Mouse (Mus musculus) brain, embryonic 14.5 days (tissue): ENCODE measurements at regions not wholly inside any gene's neighbourhood (a gene's known extent, or its start where the extent isn't known, plus 50 kb on each side); places are given as distances from the start of the nearest gene placed in this dataset.

Source experiments
- CTCF ChIP-seq: fragments of 200-500 bp; IDR thresholded peaks from 2 replicates; pipeline ENCODE4 v1.5.1; 2012; ENCODE audit warnings: inconsistent platforms, mild to moderate bottlenecking, moderate library complexity, borderline replicate concordance; ENCODE audit not compliant: insufficient read depth, insufficient read length; ENCODE audit errors: extremely low read depth
- POLR2A ChIP-seq: fragments of 200-500 bp; IDR thresholded peaks from 2 replicates; pipeline ENCODE4 v1.6.1; 2012; ENCODE audit warnings: mild to moderate bottlenecking, inconsistent platforms, borderline replicate concordance; ENCODE audit not compliant: poor library complexity, insufficient read depth, insufficient read length, severe bottlenecking; ENCODE audit errors: extremely low read depth

DNA sequence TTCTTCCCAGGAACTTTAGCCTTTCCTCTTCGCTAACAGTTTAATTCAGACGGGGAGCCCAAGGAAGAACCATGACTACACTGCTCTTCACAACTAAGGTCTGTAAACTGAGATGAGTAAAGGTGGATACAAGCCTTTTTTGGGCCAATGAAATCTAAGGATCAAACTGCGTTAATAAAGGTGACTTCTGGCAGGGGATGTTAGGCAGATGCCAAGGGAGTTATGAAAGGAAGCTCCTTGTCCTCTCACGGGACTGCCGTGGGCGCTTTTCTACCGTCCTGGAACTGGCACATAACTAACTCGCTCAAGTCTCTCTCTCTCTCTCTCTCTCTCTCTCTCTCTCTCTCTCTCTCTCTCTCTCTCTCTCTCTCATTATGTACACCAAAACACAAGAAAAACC, 175.7 kb downstream of the Tm2d1 start:
- TF ChIP-seq POLR2A (no peak), CTCF (no peak)
